Mouse (Mus musculus): ENCODE measurements around the gene Tmem150c. TPM values are rescaled to one million over a fixed set of nuclear protein-coding genes. Genes with fewer than 3 reads are reported as not detected.

The Tmem150c gene
- polyA plus RNA-seq, 1 experiment from 2014 or later, result 8.2 TPM

DNA sequence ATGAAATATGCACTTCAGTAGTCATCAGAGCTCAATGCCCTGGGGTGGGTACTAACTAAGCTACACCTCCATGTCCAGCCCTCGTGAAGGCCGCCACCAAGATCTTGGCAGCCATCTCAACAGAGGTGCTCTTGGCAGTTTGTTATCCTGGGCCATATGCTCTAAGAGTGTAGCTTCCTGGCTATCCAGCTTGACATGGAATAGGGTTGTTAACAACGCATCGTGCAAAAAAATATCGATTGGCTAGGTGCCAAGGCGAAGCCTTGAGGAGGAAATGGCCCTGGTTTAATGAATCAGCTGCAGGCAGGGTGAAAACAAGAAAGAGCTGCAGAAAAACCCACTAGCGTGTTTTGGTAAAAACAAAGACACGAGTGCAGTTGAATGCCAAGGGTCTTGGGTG, 74.5 kb downstream of the Tmem150c start:
- Histone ChIP-seq H3K36me3 (no peaks in the 10 kb centered on the region), H3K9me3 (replicated peaks) (no peaks in the 10 kb centered on the region), H3K27ac (0 out of 2 replicates have a peak overlapping the region, but pooled peaks have one; percentile 12), H3K4me2 (replicated peaks) (no peak overlapping the region), H3K9ac (no peak overlapping the region), H3K4me1 (peaks cover 10% of the 10 kb centered on the region; the same call in 1 of the 2 replicates), H3K4me3 (no peak overlapping the region), H3K27me3 (no peaks in the 10 kb centered on the region)
- ATAC-seq (ENCODE audit: low FRiP score), result no peak
- WGBS, result 77% methylated on average over 8 of the region's 8 CpGs

DNA sequence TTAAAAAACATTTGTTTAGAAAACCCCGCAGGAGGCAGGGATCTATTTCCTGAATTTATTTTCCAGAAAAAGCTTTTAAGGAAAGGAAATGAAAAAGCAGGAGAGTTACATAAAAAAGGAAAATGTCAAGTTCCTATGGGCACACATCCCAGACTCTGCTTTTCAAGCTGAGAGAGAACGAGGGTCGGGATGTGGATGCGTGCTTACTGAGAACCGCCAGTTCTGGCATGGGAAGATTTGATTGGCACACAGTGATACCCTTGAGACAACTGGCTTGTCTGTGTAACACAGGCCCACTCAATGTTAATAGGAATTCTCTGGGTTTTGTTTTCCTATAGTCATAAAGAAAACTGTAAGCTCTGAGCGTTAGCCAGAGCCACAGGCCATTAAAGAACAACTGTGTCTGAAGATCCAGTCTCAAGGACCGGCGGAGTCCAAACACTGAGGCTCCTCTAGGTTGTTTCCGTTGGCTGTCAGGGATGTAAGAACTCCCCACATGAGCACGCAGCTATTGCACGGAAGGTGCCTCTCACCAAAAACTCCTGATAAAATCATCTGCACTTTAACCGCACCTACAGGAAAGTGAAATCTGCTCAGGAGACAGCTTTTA, 75.5 kb downstream of the Tmem150c start:
- H3K27me3 ChIP-seq, result no peaks in the 10 kb centered on the region
- H3K9me3 ChIP-seq (replicated peaks), result no peaks in the 10 kb centered on the region
- no peak overlapping the region for H3K9ac ChIP-seq
- no peak overlapping the region for H3K4me3 ChIP-seq
- no peak overlapping the region for H3K27ac ChIP-seq
- H3K4me1 ChIP-seq, result peaks cover 16% of the 10 kb centered on the region
- no peak for ATAC-seq (ENCODE audit: low FRiP score)
- H3K36me3 ChIP-seq, result no peaks in the 10 kb centered on the region
- WGBS, result 71% methylated on average over 12 of the region's 12 CpGs
- no peak overlapping the region for H3K4me2 ChIP-seq (replicated peaks)

DNA sequence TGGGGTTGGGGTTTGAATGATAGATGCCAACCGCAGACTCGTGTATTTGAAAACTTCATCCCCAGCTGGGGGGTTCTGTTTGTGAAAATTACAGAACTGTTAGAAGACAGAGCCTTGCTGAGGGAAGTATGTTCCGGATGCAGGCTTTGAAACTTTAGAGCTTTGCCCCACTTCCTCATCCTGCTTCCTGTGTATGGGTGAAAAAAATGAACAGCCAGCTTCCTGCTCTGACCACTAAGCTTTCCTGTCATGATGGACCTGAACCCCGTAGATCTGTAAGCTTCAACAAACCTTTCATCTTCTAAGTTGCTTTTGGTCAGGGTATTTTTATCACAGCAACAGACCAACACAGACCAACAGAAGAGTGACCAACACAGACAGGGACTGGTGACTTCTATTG, 77.6 kb downstream of the Tmem150c start:
- Histone ChIP-seq H3K4me3 (no peak overlapping the region), H3K36me3 (no peaks in the 10 kb centered on the region), H3K9me3 (replicated peaks) (no peaks in the 10 kb centered on the region), H3K4me1 (peaks cover 21% of the 10 kb centered on the region), H3K4me2 (replicated peaks) (no peak overlapping the region), H3K27me3 (no peaks in the 10 kb centered on the region), H3K9ac (no peak overlapping the region), H3K27ac (no peak overlapping the region)
- WGBS, result 92% methylated on average over 4 of the region's 4 CpGs
- no peak for ATAC-seq (ENCODE audit: low FRiP score)

DNA sequence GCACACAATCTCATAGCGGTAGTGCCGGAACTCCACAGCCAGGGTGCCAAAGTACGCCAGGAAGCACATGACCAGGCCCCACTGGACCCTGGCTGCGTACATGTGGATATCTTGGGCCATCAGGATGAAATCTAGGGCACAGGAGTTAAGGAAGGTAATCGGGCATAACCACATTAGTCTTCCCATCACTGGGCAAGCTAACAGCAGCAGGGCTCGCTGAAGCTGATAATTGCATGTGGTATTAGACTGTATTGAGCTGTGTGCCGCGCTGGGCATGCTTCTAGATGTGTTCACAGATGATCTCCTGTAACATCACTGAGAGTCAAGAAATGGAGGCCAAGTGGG, 79.7 kb downstream of the Tmem150c start:
- Histone ChIP-seq H3K9ac (no peak overlapping the region), H3K4me3 (no peak overlapping the region), H3K4me1 (peaks cover 15% of the 10 kb centered on the region), H3K4me2 (replicated peaks) (peak overlapping the region; percentile 51), H3K27ac (no peak overlapping the region), H3K27me3 (no peaks in the 10 kb centered on the region), H3K9me3 (replicated peaks) (no peaks in the 10 kb centered on the region), H3K36me3 (no peaks in the 10 kb centered on the region)
- peak; percentile 17; the same call in 1 of the 2 replicates for ATAC-seq (ENCODE audit: low FRiP score)
- WGBS, result 76% methylated on average over 8 of the region's 8 CpGs

DNA sequence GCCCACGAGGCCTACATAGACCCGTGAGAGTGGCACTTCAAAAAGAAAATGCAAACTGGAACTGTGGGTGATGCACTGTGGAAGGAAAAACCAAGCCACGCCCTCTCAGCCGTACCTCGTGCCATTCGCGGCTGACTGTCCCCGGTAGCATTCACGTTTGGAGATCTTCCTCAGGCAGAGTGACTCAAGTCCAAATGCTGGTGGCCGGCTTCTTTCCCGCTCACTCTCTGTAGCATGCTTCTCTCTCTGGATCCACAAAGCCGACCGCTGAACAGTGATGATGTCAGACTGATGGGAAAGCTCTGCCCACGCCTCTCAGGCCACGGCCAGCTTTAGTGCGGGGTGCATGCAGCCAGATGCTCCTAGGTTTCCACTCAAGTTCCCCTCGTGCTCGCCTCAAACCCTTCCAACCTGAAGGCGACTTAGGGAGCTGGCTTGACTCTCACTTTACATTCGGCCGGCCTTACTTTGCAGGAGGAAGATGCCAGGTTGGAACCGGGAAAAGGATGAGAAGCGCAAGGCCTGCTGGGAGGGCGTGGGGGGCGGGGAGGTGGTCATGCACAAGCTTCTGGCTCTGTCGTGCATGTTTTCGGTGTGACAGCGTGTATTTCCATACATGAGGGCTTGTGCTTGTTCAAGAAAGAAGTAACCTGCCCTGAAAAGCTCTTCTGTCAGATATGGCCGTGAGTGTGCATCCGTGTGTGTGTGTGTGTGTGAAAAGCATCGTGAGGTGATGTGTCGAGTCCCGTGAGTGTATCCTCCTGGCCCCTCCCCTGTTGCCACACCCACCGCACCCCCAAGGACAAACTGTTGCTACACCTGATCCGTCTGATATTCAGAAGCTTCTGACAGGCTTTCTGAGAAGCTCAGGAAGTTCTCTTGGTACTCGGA, 80.3 kb downstream of the Tmem150c start:
- Histone ChIP-seq H3K27me3 (no peaks in the 10 kb centered on the region), H3K4me2 (replicated peaks) (peak overlapping the region; percentile 51), H3K9me3 (replicated peaks) (no peaks in the 10 kb centered on the region), H3K4me3 (peak overlapping the region; percentile 25), H3K9ac (peak overlapping the region; percentile 39), H3K36me3 (no peaks in the 10 kb centered on the region), H3K4me1 (peaks cover 15% of the 10 kb centered on the region), H3K27ac (no peak overlapping the region)
- WGBS, result 32% methylated on average over 36 of the region's 36 CpGs
- ATAC-seq (ENCODE audit: low FRiP score), result peak; percentile 55; the same call in 1 of the 2 replicates

DNA sequence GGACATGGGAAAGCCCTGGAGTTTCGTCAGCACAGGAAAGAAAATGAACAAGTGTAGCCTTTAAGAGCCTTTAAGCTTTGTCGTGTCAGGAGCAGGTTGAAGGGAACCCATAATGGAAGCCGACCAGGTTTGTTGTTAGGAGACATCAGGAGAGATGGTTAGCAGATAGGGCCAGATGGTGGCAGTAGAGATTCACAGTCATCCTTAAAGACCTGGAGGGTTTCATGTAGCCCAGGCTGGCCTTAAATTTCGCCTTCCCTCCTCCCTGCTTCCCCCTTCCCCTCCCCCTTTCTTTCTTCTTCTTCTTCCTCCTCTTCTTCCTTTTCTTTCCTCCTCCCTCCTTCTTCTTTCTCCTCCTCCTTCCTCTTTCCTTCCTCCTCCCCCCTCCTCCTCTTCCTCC, 85.0 kb downstream of the Tmem150c start:
- ATAC-seq (ENCODE audit: low FRiP score), result no peak
- Histone ChIP-seq H3K9me3 (replicated peaks) (no peaks in the 10 kb centered on the region), H3K27me3 (no peaks in the 10 kb centered on the region), H3K4me3 (no peak overlapping the region), H3K9ac (no peak overlapping the region), H3K4me1 (peaks cover 8% of the 10 kb centered on the region; the same call in 1 of the 2 replicates), H3K4me2 (replicated peaks) (no peak overlapping the region), H3K36me3 (peaks cover 9% of the 10 kb centered on the region), H3K27ac (no peak overlapping the region)
- 66% methylated on average over 4 of the region's 4 CpGs for WGBS

DNA sequence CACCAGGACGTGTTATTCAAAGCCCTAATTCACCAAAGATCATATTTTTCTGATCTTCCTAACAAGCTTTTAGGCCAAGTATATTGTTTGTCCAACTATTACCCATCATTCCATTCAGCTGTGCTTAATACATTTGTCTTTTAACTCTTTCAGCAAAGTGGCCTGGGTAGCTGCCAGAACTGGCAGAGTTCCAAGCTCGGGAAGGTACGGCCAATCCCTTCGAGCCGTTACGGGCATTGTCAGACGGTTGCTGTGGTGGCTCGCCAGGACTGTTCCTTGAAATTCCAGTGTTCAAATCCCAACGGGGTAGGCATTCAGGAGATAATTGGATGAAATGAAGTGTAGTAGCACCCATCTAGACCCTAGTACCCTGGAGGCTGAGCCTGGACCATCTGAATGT, 87.1 kb downstream of the Tmem150c start:
- Histone ChIP-seq H3K4me1 (no peaks in the 10 kb centered on the region), H3K4me3 (no peak overlapping the region), H3K27ac (no peak overlapping the region), H3K9me3 (replicated peaks) (no peaks in the 10 kb centered on the region), H3K4me2 (replicated peaks) (no peak overlapping the region), H3K27me3 (no peaks in the 10 kb centered on the region), H3K36me3 (peaks cover 18% of the 10 kb centered on the region), H3K9ac (no peak overlapping the region)
- no peak for ATAC-seq (ENCODE audit: low FRiP score)
- WGBS, result 82% methylated on average over 9 of the region's 9 CpGs

DNA sequence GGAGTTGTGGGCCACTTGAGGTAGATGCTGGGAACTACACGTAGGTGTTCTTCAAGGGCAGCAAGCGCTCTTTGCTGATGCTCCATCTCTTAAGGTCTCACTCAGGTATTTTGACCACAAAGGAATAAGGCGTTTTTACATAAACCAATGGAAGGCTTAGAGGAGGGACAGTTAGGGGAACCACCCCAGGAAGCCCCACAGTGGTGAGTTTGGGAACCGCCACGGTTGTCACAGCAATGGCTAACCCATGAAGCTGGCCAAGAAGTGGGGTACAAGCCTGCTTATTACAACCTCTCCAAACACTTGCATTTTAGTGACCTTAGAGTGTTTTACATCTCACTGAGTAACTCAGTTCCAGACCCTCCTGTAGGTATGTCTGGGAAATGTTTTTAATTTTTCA, 88.1 kb downstream of the Tmem150c start:
- Histone ChIP-seq H3K9me3 (replicated peaks) (no peaks in the 10 kb centered on the region), H3K4me3 (no peak overlapping the region), H3K27me3 (no peaks in the 10 kb centered on the region), H3K36me3 (peaks cover 22% of the 10 kb centered on the region), H3K9ac (no peak overlapping the region), H3K27ac (no peak overlapping the region), H3K4me1 (no peaks in the 10 kb centered on the region), H3K4me2 (replicated peaks) (no peak overlapping the region)
- no peak for ATAC-seq (ENCODE audit: low FRiP score)
- 90% methylated on average over 5 of the region's 5 CpGs for WGBS

DNA sequence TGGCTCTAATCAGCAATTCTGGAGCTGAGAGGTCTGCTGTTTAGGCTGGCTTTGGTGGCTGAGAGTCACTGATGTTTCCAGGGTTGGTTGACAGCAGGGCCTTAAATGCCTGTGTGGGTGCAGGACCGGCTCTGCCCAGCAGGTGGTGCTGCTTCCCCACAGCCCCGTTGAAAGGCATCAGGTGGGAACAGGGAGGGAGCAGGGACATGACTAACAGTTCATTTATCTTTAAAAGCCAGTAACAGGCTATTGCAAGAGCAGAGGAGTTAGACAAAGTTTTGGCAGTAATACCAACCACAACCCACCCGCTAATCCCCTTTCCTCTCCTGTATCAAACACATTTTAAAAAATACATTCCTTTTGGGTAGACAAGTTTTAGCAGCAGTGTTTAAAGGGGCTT, 89.4 kb downstream of the Tmem150c start:
- peak; percentile 46; the same call in 1 of the 2 replicates for ATAC-seq (ENCODE audit: low FRiP score)
- Histone ChIP-seq H3K4me1 (no peaks in the 10 kb centered on the region), H3K27me3 (no peaks in the 10 kb centered on the region), H3K9me3 (replicated peaks) (no peaks in the 10 kb centered on the region), H3K27ac (no peak overlapping the region), H3K36me3 (peaks cover 28% of the 10 kb centered on the region), H3K4me3 (no peak overlapping the region), H3K9ac (no peak overlapping the region), H3K4me2 (replicated peaks) (no peak overlapping the region)
- 31% methylated on average over 3 of the region's 3 CpGs for WGBS

DNA sequence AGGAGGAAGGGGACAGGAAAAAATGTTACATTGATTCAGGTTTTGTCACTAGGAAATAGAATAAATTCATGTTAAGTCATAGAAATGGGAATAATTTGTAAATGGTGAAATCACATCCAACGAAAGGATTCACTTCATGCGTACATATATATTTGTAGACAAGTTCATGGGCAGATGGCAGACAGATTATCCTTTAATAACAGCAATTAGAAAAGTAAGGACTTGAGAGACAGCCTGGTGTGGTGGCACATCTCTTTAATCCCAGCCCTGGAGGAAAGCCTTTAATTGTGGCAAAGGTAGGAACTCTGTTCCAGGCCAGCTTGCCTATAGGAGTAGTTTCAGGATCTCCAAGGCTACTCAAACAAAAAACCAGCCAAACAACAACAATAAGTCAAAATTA, 90.1 kb downstream of the Tmem150c start:
- H3K4me3 ChIP-seq, result no peak overlapping the region
- H3K27ac ChIP-seq, result no peak overlapping the region
- H3K9me3 ChIP-seq (replicated peaks), result no peaks in the 10 kb centered on the region
- 93% methylated on average over 2 of the region's 2 CpGs for WGBS
- no peaks in the 10 kb centered on the region for H3K4me1 ChIP-seq
- no peaks in the 10 kb centered on the region for H3K27me3 ChIP-seq
- peaks cover 34% of the 10 kb centered on the region for H3K36me3 ChIP-seq
- no peak for ATAC-seq (ENCODE audit: low FRiP score)
- H3K9ac ChIP-seq, result no peak overlapping the region
- H3K4me2 ChIP-seq (replicated peaks), result no peak overlapping the region

DNA sequence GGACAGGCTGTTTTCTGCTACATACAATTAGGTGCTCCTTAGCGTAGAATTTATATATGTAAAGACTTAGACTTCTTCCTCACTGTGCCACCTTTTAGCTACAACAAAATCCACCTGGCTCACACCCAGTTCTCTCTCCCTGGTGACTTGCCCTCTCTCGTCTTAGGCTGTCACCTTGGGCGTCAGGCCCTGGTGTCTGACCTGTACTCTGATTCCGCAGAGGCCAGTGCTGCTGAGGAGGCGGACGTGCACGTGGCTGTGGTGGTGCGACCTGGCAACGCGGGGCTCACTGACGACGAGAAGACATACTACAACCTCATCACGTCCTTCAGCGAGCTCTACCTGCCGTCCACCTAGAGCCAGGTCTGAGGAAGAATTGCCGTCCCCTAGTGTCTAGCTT, 92.0 kb downstream of the Tmem150c start:
- 92% methylated on average over 16 of the region's 16 CpGs for WGBS
- ATAC-seq (ENCODE audit: low FRiP score), result no peak
- H3K4me1 ChIP-seq, result no peaks in the 10 kb centered on the region

DNA sequence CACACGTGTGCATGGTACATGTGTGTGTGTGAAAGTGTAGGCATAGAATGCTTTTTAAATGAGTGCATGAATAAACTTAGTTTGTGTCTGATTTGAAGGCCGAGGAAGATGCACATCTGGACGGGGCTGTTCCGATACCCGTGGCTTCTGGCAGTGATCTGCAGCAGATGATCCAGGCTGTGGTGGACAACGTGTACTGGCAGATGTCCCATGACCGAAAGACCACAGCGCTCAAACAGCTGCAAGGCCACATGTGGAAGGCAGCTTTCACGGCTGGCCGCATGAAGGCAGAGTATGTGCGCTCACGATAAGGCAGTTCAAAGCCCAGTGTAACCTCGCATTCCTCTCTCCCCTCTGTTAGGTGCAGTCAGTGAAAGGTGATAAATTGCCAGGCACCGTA, 98.7 kb downstream of the Tmem150c start:
- peaks cover 55% of the 10 kb centered on the region for H3K36me3 ChIP-seq
- no peaks in the 10 kb centered on the region for H3K9me3 ChIP-seq (replicated peaks)
- no peak overlapping the region for H3K27ac ChIP-seq
- H3K4me3 ChIP-seq, result no peak overlapping the region
- no peak for ATAC-seq (ENCODE audit: low FRiP score)
- H3K4me1 ChIP-seq, result peaks cover 15% of the 10 kb centered on the region
- 94% methylated on average over 14 of the region's 14 CpGs for WGBS
- H3K27me3 ChIP-seq, result no peaks in the 10 kb centered on the region
- H3K9ac ChIP-seq, result no peak overlapping the region
- no peak overlapping the region for H3K4me2 ChIP-seq (replicated peaks)

More for the DNA sequence above, 92.0 kb downstream of the Tmem150c start:
- Histone ChIP-seq H3K36me3 (peaks cover 40% of the 10 kb centered on the region), H3K27me3 (no peaks in the 10 kb centered on the region), H3K9ac (no peak overlapping the region), H3K9me3 (replicated peaks) (no peaks in the 10 kb centered on the region), H3K27ac (no peak overlapping the region), H3K4me3 (no peak overlapping the region), H3K4me2 (replicated peaks) (no peak overlapping the region)
